Mouse (Mus musculus) neural tube, embryonic 11.5 days (tissue): ENCODE results near the gene Smurf2. TPM values are rescaled to one million over a fixed set of nuclear protein-coding genes. Genes with fewer than 3 reads are reported as not detected.

Experiments used
- ATAC-seq: fragments of 200-750 bp; cut with Nextera tagmentation; 2 replicates; pipeline ENCODE4 v1.8.0; 2017; ENCODE audit warnings: moderate number of reproducible peaks, mild to moderate bottlenecking, moderate TSS enrichment, moderate library complexity; ENCODE audit not compliant: insufficient read depth, low FRiP score, low TSS enrichment
- DNase-seq: peaks from one replicate; pipeline ENCODE4 v3.0.0-alpha.2; 2015; ENCODE audit warnings: low spot score
- H3K27ac ChIP-seq: fragments of 300-500 bp; sonication (generic); 2 replicates; pipeline ENCODE4 v1.5.1; 2014; ENCODE audit warnings: low read depth, mild to moderate bottlenecking, low read length
- H3K27me3 ChIP-seq: fragments of 300-500 bp; sonication (generic); 2 replicates; pipeline ENCODE4 v1.6.1; 2014; ENCODE audit warnings: mild to moderate bottlenecking, low read length, mixed read lengths; ENCODE audit not compliant: control insufficient read depth, insufficient read depth
- H3K36me3 ChIP-seq: fragments of 300-500 bp; sonication (generic); 2 replicates; pipeline ENCODE4 v1.6.1; 2014; ENCODE audit warnings: mild to moderate bottlenecking, low read length, moderate library complexity, mixed read lengths; ENCODE audit not compliant: control insufficient read depth, insufficient read depth
- H3K4me1 ChIP-seq: fragments of 300-500 bp; sonication (generic); 2 replicates; pipeline ENCODE4 v1.6.1; 2014; ENCODE audit warnings: low read length, mixed read lengths; ENCODE audit not compliant: control insufficient read depth, insufficient read depth
- H3K4me2 ChIP-seq: fragments of 300-500 bp; sonication (generic); 2 replicates; pipeline ENCODE4 v1.6.1; 2014; ENCODE audit warnings: low read depth, mild to moderate bottlenecking, moderate library complexity
- H3K4me3 ChIP-seq: fragments of 300-500 bp; sonication (generic); 2 replicates; pipeline ENCODE4 v1.5.1; 2014; ENCODE audit warnings: low read depth, low read length
- H3K9ac ChIP-seq: fragments of 300-500 bp; sonication (generic); 2 replicates; pipeline ENCODE4 v1.6.1; 2014; ENCODE audit warnings: mild to moderate bottlenecking, low read length
- H3K9me3 ChIP-seq: fragments of 300-500 bp; sonication (generic); 2 replicates; pipeline ENCODE4 v1.6.1; 2016; ENCODE audit warnings: low read length; ENCODE audit not compliant: control insufficient read depth
- WGBS: fragments of 180-500 bp; shearing (Covaris S2); extraction: QIAGEN DNeasy Blood & Tissue Kit; methylation state at CpG from one replicate; pipeline ENCODE4 v1.1.7; 2014; 5-methylcytosine and 5-hydroxymethylcytosine counted together
- polyA plus RNA-seq: library from polyadenylated mRNA; unstranded; fragments of >200 nt; fragmentation: Nextera tagmentation; extraction: Ambion mirVana; gene quantifications from 2 replicates; pipeline ENCODE4 v1.2.1, GENCODE M21; 2014

Smurf2 gene
- polyA plus RNA-seq, 1 experiment from 2014 or later, result 18.9 TPM

GRCm38 (mm10) chr11:106820972-106821371, 99.5 kb downstream of the Smurf2 start:
- H3K27me3 ChIP-seq, result no peaks in the 10 kb centered on the region
- H3K4me2 ChIP-seq, result no peak overlapping the region
- DNase-seq (no peak), ATAC-seq (no peak)
- H3K36me3 ChIP-seq, result peaks cover 12% of the 10 kb centered on the region
- WGBS, result 82% methylated on average over 4 of the region's 4 CpGs
- no peaks in the 10 kb centered on the region for H3K4me1 ChIP-seq
- H3K4me3 ChIP-seq, result no peak overlapping the region
- no peaks in the 10 kb centered on the region for H3K9me3 ChIP-seq
- no peak overlapping the region for H3K27ac ChIP-seq
- no peak overlapping the region for H3K9ac ChIP-seq

GRCm38 (mm10) chr11:106820252-106820651, 100.3 kb downstream of the Smurf2 start:
- no peak overlapping the region for H3K4me2 ChIP-seq
- WGBS, result 72% methylated on average over 6 of the region's 6 CpGs
- H3K36me3 ChIP-seq, result peaks cover 15% of the 10 kb centered on the region
- DNase-seq (no peak), ATAC-seq (no peak)
- no peak overlapping the region for H3K4me3 ChIP-seq
- H3K4me1 ChIP-seq, result no peaks in the 10 kb centered on the region
- H3K9ac ChIP-seq, result no peak overlapping the region
- H3K9me3 ChIP-seq, result no peaks in the 10 kb centered on the region
- H3K27ac ChIP-seq, result no peak overlapping the region
- no peaks in the 10 kb centered on the region for H3K27me3 ChIP-seq

DNA sequence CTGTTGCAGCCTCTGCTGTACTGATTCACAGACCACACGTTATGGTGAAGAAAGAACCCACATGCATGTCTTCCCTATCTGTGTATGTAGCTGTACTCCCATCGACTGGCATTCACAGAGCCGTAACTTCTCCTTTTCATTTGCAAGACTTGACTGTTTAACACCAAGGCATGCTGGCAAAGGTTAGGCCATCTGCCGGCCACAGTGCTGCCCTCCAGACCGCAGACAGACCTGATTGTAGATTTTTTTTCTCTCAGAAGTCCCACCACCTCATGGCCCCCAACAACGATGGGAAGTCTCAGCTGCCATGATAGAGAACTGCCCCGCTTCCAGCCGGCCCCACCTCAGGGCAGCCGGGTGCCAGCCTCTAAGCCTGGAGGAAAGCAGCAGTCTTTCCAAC, 100.9 kb downstream of the Smurf2 start:
- no peaks in the 10 kb centered on the region for H3K9me3 ChIP-seq
- no peak overlapping the region for H3K9ac ChIP-seq
- ATAC-seq, result no peak
- no peaks in the 10 kb centered on the region for H3K4me1 ChIP-seq
- H3K27me3 ChIP-seq, result no peaks in the 10 kb centered on the region
- peaks cover 21% of the 10 kb centered on the region for H3K36me3 ChIP-seq
- H3K27ac ChIP-seq, result no peak overlapping the region
- no peak overlapping the region for H3K4me3 ChIP-seq
- no peak overlapping the region for H3K4me2 ChIP-seq
- no peak for DNase-seq
- 87% methylated on average over 9 of the region's 9 CpGs for WGBS

DNA sequence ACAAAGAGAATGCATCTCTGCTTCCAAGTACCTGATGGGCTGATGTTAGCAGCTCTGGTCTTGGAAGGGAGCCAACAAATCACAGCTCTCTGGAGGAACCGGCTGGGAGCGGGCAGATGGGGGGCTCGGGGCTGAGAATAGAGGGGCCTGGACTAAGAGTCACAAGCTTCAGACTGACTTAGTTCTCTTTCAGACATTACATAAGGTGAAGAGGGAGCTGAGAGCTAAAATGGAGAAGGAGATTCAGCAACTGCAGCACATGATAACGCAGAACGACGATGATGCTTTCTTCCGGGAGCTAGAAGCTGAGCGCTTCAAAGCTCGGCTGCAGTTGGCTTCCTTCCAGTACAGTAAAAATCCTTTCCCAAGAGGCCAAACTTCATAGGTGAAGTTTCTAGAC, 102.2 kb downstream of the Smurf2 start:
- no peak overlapping the region for H3K4me3 ChIP-seq
- no peak overlapping the region for H3K27ac ChIP-seq
- DNase-seq (no peak), ATAC-seq (no peak)
- H3K36me3 ChIP-seq, result peaks cover 18% of the 10 kb centered on the region
- H3K4me1 ChIP-seq, result no peaks in the 10 kb centered on the region
- H3K27me3 ChIP-seq, result no peaks in the 10 kb centered on the region
- no peak overlapping the region for H3K9ac ChIP-seq
- WGBS, result 93% methylated on average over 9 of the region's 9 CpGs
- H3K9me3 ChIP-seq, result no peaks in the 10 kb centered on the region
- no peak overlapping the region for H3K4me2 ChIP-seq

DNA sequence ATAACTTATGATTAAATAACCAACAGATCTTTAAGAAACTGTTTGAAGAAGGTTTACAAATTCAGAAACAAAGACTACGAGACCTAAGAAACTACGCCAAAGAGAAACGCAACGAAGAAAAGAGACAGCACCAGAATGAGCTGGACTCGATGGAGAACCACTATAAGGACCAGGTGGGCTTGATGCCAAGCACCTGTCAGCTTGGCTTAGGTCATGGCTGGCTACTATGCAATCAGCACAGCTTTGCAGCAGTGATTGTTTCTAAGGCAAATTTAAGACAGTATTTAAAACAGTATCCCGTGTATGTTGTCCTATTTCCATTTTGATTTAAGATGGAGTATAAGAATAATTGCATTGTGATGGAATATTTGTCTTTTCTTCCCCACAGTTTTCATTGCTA, 102.7 kb downstream of the Smurf2 start:
- no peak overlapping the region for H3K4me2 ChIP-seq
- H3K27ac ChIP-seq, result no peak overlapping the region
- no peaks in the 10 kb centered on the region for H3K9me3 ChIP-seq
- ATAC-seq (no peak), DNase-seq (no peak)
- H3K4me1 ChIP-seq, result no peaks in the 10 kb centered on the region
- H3K36me3 ChIP-seq, result peaks cover 18% of the 10 kb centered on the region
- H3K27me3 ChIP-seq, result no peaks in the 10 kb centered on the region
- no peak overlapping the region for H3K9ac ChIP-seq
- WGBS, result 95% methylated on average over 6 of the region's 6 CpGs
- H3K4me3 ChIP-seq, result no peak overlapping the region

- no peak for ATAC-seq
Measured at GRCm38 (mm10) chr11:106817156-106817555, 103.4 kb downstream of the Smurf2 start.

DNA sequence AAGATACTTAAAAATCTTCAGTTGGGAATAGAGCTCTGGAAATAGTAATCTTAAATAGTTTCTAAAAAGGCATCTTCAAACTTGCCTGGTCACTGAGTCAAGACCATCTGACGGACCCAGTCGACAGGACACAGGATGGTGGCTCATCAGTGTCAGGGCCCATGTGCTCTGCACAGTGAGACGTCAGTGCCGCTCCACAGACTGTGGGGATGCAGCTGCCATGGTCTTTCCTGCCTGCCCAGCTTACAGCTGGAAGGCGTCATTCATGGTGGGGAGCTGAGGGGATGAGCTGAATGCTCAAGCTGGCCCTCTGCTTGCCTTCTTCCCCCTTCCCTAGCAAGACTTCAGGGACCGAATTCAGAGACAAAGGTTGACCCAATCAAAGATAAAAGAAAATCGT, 104.2 kb downstream of the Smurf2 start:
- no peak overlapping the region for H3K4me3 ChIP-seq
- ATAC-seq (no peak), DNase-seq (no peak)
- H3K4me1 ChIP-seq, result no peaks in the 10 kb centered on the region
- peaks cover 18% of the 10 kb centered on the region for H3K36me3 ChIP-seq
- H3K4me2 ChIP-seq, result no peak overlapping the region
- no peaks in the 10 kb centered on the region for H3K9me3 ChIP-seq
- WGBS, result 84% methylated on average over 7 of the region's 7 CpGs
- H3K9ac ChIP-seq, result no peak overlapping the region
- H3K27me3 ChIP-seq, result no peaks in the 10 kb centered on the region
- H3K27ac ChIP-seq, result no peak overlapping the region

More at GRCm38 (mm10) chr11:106817156-106817555, 103.4 kb downstream of the Smurf2 start:
- Histone ChIP-seq H3K9ac (no peak overlapping the region), H3K27ac (no peak overlapping the region), H3K4me1 (no peaks in the 10 kb centered on the region), H3K4me3 (no peak overlapping the region), H3K9me3 (no peaks in the 10 kb centered on the region), H3K36me3 (peaks cover 18% of the 10 kb centered on the region), H3K4me2 (no peak overlapping the region), H3K27me3 (no peaks in the 10 kb centered on the region)
- no peak for DNase-seq
- WGBS, result 90% methylated on average over 3 of the region's 3 CpGs

DNA sequence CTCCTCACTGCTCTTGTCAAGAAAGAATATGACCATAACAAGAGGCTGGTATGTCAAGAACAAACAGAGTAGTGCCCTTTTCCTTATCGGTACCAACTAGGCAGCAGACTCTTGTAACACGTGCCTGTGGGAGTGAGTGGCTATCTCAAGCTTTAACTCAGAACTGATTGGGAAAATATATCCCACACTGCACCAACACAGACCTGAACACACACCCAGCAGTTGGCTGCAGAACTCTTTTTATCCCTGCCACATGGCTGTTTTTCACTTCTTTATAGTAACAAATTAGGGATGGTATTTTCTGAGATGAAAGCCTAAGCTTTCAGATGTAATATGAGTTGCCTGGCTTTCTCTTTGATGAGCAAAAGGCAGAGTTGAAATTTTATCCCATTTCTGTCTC, 104.8 kb downstream of the Smurf2 start:
- Histone ChIP-seq H3K9ac (no peak overlapping the region), H3K4me2 (no peak overlapping the region), H3K4me1 (no peaks in the 10 kb centered on the region), H3K36me3 (peaks cover 16% of the 10 kb centered on the region), H3K27ac (no peak overlapping the region), H3K4me3 (no peak overlapping the region), H3K9me3 (no peaks in the 10 kb centered on the region), H3K27me3 (no peaks in the 10 kb centered on the region)
- DNase-seq (no peak), ATAC-seq (no peak)
- WGBS, result 98% methylated on average over 2 of the region's 2 CpGs

DNA sequence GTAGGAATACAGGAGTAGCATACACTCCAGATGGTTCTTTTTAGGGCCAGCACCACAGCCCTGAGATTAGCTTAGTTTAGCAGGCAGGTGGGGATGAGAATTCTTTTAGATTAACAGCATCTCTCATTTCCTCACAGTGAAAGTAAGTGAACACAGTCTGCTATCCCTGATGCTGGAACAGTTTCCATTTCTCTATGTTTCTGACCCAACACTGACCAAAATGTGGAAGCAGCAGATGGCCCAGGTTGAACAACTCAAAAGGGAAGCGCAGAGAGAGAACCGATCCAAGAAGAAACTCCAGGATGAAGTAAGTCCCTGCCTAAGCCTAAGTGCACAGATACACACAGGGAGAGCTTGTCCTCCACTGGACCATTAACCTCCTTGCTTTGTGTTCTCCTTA, 105.2 kb downstream of the Smurf2 start:
- H3K9me3 ChIP-seq, result no peaks in the 10 kb centered on the region
- H3K9ac ChIP-seq, result no peak overlapping the region
- H3K4me1 ChIP-seq, result no peaks in the 10 kb centered on the region
- no peak overlapping the region for H3K4me3 ChIP-seq
- H3K36me3 ChIP-seq, result peaks cover 16% of the 10 kb centered on the region
- 92% methylated on average over 2 of the region's 2 CpGs for WGBS
- no peaks in the 10 kb centered on the region for H3K27me3 ChIP-seq
- no peak overlapping the region for H3K27ac ChIP-seq
- H3K4me2 ChIP-seq, result no peak overlapping the region
- DNase-seq (no peak), ATAC-seq (no peak)
